Mouse (Mus musculus) liver, embryonic 11.5 days (tissue): ENCODE data around the gene Ccdc33. TPM values are rescaled to one million over a fixed set of nuclear protein-coding genes. Genes with fewer than 3 reads are reported as not detected.

Experiments
- ATAC-seq: fragments of 200-750 bp; cut with Nextera tagmentation; replicated peaks from 2 replicates; pipeline ENCODE4 v1.8.0; 2017; ENCODE audit warnings: moderate number of reproducible peaks, mild to moderate bottlenecking, moderate TSS enrichment, moderate library complexity; ENCODE audit not compliant: low FRiP score
- DNase-seq: peaks from one replicate; pipeline ENCODE4 v3.0.0-alpha.2; 2017; ENCODE audit warnings: low spot score
- H3K27ac ChIP-seq: fragments of 300-500 bp; sonication (generic); 2 replicates; pipeline ENCODE4 v1.5.1; 2014; ENCODE audit warnings: mild to moderate bottlenecking, low read depth, low read length, control low read depth
- H3K27me3 ChIP-seq: fragments of 300-500 bp; sonication (generic); replicated peaks from 2 replicates; pipeline ENCODE4 v1.6.1; 2014; ENCODE audit warnings: low read length, mixed read lengths; ENCODE audit not compliant: control insufficient read depth, insufficient read depth
- H3K36me3 ChIP-seq: fragments of 300-500 bp; sonication (generic); 2 replicates; pipeline ENCODE4 v1.6.1; 2014; ENCODE audit warnings: mild to moderate bottlenecking, low read length, moderate library complexity, mixed read lengths; ENCODE audit not compliant: control insufficient read depth, insufficient read depth
- H3K4me1 ChIP-seq: fragments of 300-500 bp; sonication (generic); replicated peaks from 2 replicates; pipeline ENCODE4 v1.6.1; 2014; ENCODE audit warnings: low read length, mixed read lengths; ENCODE audit not compliant: control insufficient read depth, insufficient read depth
- H3K4me2 ChIP-seq: fragments of 300-500 bp; sonication (generic); 2 replicates; pipeline ENCODE4 v1.6.1; 2014; ENCODE audit warnings: mild to moderate bottlenecking, control low read depth, moderate library complexity
- H3K4me3 ChIP-seq: fragments of 300-500 bp; sonication (generic); 2 replicates; pipeline ENCODE4 v1.5.1; 2014; ENCODE audit warnings: low read depth, low read length, control low read depth
- H3K9ac ChIP-seq: fragments of 300-500 bp; sonication (generic); 2 replicates; pipeline ENCODE4 v1.6.1; 2014; ENCODE audit warnings: low read depth, low read length, control low read depth
- H3K9me3 ChIP-seq: fragments of 300-500 bp; sonication (generic); 2 replicates; pipeline ENCODE4 v1.6.1; 2016; ENCODE audit warnings: low read length, inconsistent platforms, mixed read lengths; ENCODE audit not compliant: control insufficient read depth
- WGBS: fragments of 180-500 bp; shearing (Covaris S2); extraction: QIAGEN DNeasy Blood & Tissue Kit; methylation state at CpG from one replicate; pipeline ENCODE4 v1.1.7; 2014; 5-methylcytosine and 5-hydroxymethylcytosine counted together
- polyA plus RNA-seq: library from polyadenylated mRNA; unstranded; fragments of >200 nt; fragmentation: Nextera tagmentation; extraction: Ambion mirVana; gene quantifications from 2 replicates; pipeline ENCODE4 v1.2.1, GENCODE M21; 2014

The Ccdc33 gene
- polyA plus RNA-seq, 1 experiment from 2014 or later = not detected

DNA sequence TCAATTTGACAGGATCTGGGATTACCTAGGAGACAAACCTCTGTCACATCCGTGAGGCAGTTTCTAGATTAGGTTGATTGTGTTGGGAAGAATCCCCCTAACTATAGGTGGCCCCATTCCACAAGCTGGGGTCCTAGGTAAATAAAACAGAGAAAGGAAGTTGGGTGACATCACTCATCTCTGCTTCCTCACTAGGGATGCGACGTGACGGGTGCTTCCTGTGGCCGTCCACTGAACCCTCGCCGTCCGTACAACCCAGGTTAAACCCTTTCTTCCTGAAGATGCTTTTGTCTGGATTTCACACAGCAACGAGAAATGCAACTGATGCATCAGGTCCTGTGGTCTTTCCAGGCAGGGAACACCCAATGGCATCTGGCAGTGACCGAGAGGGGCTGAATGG lies 71.6 kb downstream of the Ccdc33 start:
- no peak overlapping the region for H3K4me3 ChIP-seq
- ATAC-seq = no peak
- H3K27me3 ChIP-seq = peaks cover 26% of the 10 kb centered on the region
- H3K9ac ChIP-seq = no peak overlapping the region
- H3K36me3 ChIP-seq = no peaks in the 10 kb centered on the region
- 33% methylated on average over 10 of the region's 10 CpGs for WGBS
- no peak for DNase-seq
- no peak overlapping the region for H3K27ac ChIP-seq
- no peaks in the 10 kb centered on the region for H3K9me3 ChIP-seq
- no peak overlapping the region for H3K4me2 ChIP-seq
- H3K4me1 ChIP-seq = peaks cover 4% of the 10 kb centered on the region

DNA sequence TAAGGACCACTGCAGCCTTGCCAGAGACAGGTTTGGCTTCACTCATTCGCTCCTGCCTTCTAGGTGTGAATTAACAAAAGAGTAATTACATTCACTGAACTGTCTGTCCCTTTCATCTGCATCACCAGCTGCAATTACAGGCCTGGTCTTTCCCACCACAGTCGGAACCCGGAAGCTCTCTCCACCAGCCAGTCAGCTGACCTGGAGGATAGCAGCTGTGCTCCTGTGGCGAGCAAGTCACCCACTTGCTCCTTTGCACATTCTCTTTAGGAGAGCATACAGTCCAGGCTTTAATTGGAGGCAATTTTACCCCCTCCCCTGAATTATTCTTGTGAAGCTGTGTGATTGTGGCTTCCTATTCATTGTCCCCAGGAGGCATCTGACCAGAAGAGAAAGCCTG lies 73.0 kb downstream of the Ccdc33 start:
- H3K4me1 ChIP-seq = peaks cover 4% of the 10 kb centered on the region
- WGBS = 37% methylated on average over 4 of the region's 4 CpGs
- H3K9me3 ChIP-seq = no peaks in the 10 kb centered on the region
- no peak overlapping the region for H3K4me2 ChIP-seq
- no peak for ATAC-seq
- no peak overlapping the region for H3K9ac ChIP-seq
- no peaks in the 10 kb centered on the region for H3K36me3 ChIP-seq
- no peak overlapping the region for H3K4me3 ChIP-seq
- H3K27me3 ChIP-seq = peaks cover 24% of the 10 kb centered on the region
- H3K27ac ChIP-seq = no peak overlapping the region
- DNase-seq = no peak

DNA sequence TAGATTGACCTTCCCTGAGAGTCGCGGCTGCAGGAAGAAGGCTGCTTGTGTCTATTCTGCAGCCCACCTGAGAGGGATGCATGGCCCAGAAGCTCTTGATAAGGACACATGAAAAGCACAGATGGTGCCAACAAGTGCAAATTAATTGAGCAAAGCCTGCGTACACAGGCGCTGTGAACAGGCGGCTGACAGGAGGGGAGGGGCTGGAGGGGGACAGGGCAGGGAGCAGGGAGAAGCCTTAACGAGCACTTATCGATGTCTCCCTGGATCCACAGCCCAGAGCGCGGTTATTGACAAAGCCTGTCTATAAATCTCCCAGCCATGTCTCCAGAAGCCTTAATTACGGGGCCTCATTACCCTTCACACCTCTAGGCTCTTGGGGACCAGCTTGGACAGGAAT lies 73.8 kb downstream of the Ccdc33 start:
- Histone ChIP-seq H3K27me3 (peaks cover 18% of the 10 kb centered on the region), H3K9me3 (no peaks in the 10 kb centered on the region), H3K27ac (no peak overlapping the region), H3K4me2 (no peak overlapping the region), H3K36me3 (no peaks in the 10 kb centered on the region), H3K4me1 (peaks cover 4% of the 10 kb centered on the region), H3K9ac (no peak overlapping the region), H3K4me3 (no peak overlapping the region)
- 37% methylated on average over 10 of the region's 10 CpGs for WGBS
- ATAC-seq = no peak
- no peak for DNase-seq

DNA sequence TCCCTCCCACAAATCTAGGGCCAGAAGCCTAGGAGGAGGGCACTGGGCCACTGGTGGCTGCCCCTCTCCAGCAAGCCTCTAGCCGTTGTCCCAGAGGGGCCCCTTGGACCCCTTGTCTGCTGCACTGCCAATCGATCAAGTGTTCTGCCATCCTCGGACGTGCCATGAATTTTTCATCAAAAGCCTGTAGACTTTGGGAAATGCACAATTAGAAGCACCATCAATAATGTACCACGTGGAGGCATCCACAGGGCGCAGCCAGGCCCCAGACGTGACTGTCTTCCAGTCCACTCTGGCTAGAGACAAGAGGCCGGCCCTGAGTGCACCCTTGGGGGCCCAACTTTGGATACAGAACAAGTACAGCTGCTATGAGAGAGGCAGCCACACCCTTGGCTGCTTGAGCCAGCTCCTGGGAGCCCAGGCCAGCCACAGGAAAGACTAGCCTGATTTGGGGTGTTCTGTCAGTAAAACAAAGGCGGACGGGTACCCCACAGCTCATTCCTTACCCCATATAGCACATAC lies 75.1 kb downstream of the Ccdc33 start:
- Histone ChIP-seq H3K27ac (no peak overlapping the region), H3K4me1 (peaks cover 4% of the 10 kb centered on the region)
- DNase-seq = no peak

DNA sequence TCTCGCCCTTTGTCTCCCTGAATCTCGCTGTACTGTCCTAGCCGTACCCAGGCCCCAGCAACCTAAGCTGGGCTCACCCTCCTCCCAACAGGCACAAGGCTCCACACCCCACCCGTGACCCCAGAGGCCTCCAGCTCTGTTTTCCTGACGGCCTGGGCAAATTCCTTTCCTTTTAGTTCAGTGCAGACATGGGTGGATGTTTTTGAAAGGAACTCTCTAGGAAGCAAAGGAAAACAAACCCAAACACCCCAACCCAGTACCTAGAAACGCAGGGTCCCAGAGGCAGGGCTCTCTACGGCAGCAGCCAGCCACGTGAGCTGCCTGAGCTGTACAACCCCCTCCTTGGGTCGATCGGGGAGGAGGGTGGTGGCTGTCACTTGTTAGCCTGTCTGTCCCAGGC lies 76.2 kb downstream of the Ccdc33 start:
- H3K4me2 ChIP-seq = no peak overlapping the region
- WGBS = 41% methylated on average over 10 of the region's 10 CpGs
- H3K9me3 ChIP-seq = no peaks in the 10 kb centered on the region
- H3K4me1 ChIP-seq = peaks cover 4% of the 10 kb centered on the region
- H3K9ac ChIP-seq = no peak overlapping the region
- H3K36me3 ChIP-seq = no peaks in the 10 kb centered on the region
- H3K27me3 ChIP-seq = peaks cover 29% of the 10 kb centered on the region
- no peak overlapping the region for H3K27ac ChIP-seq
- no peak for DNase-seq
- ATAC-seq = no peak
- no peak overlapping the region for H3K4me3 ChIP-seq

More for the DNA sequence above, 75.1 kb downstream of the Ccdc33 start:
- no peak overlapping the region for H3K4me3 ChIP-seq
- no peak for ATAC-seq
- H3K9ac ChIP-seq = no peak overlapping the region
- H3K9me3 ChIP-seq = no peaks in the 10 kb centered on the region
- H3K27me3 ChIP-seq = peaks cover 20% of the 10 kb centered on the region
- H3K36me3 ChIP-seq = no peaks in the 10 kb centered on the region
- WGBS = 80% methylated on average over 10 of the region's 10 CpGs
- no peak overlapping the region for H3K4me2 ChIP-seq

DNA sequence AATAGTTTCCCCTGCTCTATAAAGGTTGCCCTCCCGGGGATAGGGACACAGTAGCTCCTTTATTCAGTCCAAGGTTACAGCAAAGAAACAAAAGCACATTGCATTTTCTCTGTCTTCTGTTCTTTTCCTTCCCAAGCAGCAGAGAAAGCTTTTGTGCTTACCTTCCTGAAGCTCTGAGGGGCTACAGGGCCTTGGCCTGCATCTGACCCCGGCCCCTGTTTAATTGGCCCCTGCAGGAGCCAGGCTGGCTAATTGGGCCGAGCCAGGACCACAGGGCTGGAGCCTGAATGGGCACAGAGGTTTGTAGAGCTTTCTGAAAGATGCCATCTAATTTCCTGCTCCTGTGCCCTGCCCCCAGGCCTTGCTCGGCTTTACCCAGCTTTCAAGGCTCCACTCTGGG lies 77.6 kb downstream of the Ccdc33 start:
- H3K36me3 ChIP-seq = no peaks in the 10 kb centered on the region
- no peak overlapping the region for H3K4me3 ChIP-seq
- H3K4me2 ChIP-seq = no peak overlapping the region
- 54% methylated on average over 4 of the region's 4 CpGs for WGBS
- no peak for ATAC-seq
- H3K4me1 ChIP-seq = peaks cover 4% of the 10 kb centered on the region
- no peaks in the 10 kb centered on the region for H3K9me3 ChIP-seq
- DNase-seq = no peak
- H3K27ac ChIP-seq = no peak overlapping the region
- no peak overlapping the region for H3K9ac ChIP-seq
- H3K27me3 ChIP-seq = peaks cover 33% of the 10 kb centered on the region

DNA sequence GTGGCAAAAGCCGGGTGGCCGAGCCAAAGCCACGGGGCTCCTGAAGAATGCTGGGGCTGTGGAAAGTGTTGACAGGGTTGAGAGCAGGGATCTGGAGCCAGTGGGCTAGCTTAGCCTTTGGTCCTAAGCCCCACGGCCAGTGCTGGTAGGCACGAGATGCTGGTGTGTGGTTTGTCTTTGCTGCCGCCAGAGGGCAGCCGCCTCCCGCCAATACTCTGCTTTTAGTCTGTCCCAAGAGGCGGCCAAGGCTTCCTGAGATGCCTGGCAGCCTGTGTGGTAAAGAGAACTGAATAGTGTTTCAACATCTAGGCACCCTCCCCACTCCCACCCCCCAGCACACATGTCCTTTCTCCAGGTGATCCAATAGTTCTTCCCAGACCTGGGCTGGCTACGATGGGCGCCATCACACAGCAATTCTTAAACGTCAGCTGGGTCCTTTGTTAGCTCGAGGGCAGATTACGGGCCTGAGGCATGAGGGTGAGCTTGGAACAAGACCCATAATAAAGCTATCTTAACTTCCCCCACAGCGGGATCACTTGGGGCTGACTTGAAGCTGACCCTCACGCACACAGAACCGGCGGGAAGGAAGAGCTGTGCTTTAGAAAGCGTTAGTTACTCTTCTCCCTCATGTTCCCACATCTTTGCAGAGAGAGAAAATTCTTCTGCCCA lies 80.0 kb downstream of the Ccdc33 start:
- 35% methylated on average over 19 of the region's 19 CpGs for WGBS
- H3K4me2 ChIP-seq = no peak overlapping the region
- no peaks in the 10 kb centered on the region for H3K4me1 ChIP-seq
- H3K9ac ChIP-seq = no peak overlapping the region
- ATAC-seq (no peak; the same call in 1 of the 2 replicates), DNase-seq (peak; percentile 51)
- peaks cover 25% of the 10 kb centered on the region for H3K27me3 ChIP-seq
- H3K36me3 ChIP-seq = no peaks in the 10 kb centered on the region
- H3K27ac ChIP-seq = no peak overlapping the region
- H3K4me3 ChIP-seq = no peak overlapping the region
- no peaks in the 10 kb centered on the region for H3K9me3 ChIP-seq

DNA sequence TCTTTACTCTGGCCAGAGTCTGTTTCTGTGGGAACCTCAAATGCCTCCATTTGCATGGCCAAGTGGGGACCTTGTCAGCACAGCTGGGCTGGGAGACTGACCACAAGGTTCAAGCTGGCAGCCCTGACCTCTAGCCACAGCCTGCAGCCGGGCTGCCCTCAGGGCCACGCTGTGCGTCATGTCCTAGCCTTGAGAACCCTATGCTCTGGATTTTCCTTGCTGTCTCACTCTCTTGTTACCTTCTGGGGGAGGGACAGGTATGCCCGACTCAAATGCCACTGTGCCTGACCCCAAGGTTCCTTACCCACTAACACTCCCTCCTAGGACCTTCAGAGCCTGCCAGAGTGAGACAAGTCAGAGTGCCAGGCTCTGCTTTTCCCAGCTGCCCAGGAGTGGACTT lies 81.7 kb downstream of the Ccdc33 start:
- H3K9ac ChIP-seq = no peak overlapping the region
- no peak overlapping the region for H3K4me2 ChIP-seq
- H3K4me3 ChIP-seq = no peak overlapping the region
- WGBS = 48% methylated on average over 4 of the region's 4 CpGs
- no peak for ATAC-seq
- H3K9me3 ChIP-seq = no peaks in the 10 kb centered on the region
- H3K27me3 ChIP-seq = peaks cover 23% of the 10 kb centered on the region
- DNase-seq = no peak
- no peak overlapping the region for H3K27ac ChIP-seq
- H3K4me1 ChIP-seq = no peaks in the 10 kb centered on the region
- no peaks in the 10 kb centered on the region for H3K36me3 ChIP-seq

DNA sequence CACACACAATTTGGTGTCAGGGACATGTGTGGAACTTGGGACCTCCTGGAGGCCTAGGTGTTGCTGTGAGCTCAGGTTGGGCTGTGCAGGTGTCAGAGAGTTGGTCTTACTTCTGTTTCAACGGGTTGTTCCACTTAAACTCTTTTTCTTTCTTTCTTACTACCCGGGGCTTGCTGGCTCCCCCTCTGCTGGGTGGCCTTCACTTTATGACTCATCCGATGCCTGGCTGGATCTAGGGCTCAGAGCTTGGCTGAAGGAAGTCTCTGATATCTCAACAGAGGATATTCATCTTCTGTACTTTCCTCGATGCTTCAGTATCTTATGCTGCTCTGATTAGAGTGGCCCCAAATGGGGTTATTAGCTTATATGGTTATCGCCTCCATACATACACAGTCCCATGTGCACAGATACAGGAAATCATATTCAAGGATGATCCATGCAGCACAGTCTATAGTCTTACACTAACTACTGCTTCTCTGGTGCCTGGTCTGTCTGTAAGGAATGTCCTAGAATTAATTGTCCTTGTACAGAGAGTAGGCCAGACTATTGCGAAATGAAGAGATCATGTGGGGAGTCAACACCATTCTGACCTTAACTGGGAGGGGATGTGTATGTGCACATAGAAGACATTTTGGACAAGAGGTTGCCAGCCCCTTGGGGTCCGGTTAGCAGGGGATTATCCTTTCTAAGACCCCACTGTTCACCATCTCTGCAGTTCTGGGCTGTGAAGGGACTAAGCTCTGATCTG lies 82.5 kb downstream of the Ccdc33 start:
- no peak overlapping the region for H3K4me2 ChIP-seq
- no peak overlapping the region for H3K9ac ChIP-seq
- no peak overlapping the region for H3K27ac ChIP-seq
- WGBS = 56% methylated on average over 7 of the region's 7 CpGs
- DNase-seq (no peak), ATAC-seq (no peak)
- H3K4me3 ChIP-seq = no peak overlapping the region
- no peaks in the 10 kb centered on the region for H3K36me3 ChIP-seq
- no peaks in the 10 kb centered on the region for H3K4me1 ChIP-seq
- peaks cover 23% of the 10 kb centered on the region for H3K27me3 ChIP-seq
- no peaks in the 10 kb centered on the region for H3K9me3 ChIP-seq
